Mouse (Mus musculus): ENCODE measurements around the gene Peak1.

- TF ChIP-seq CTCF (conservative IDR thresholded peaks at IDR 0.05; ENCODE audit: low read length): no peak
- no peak for TF ChIP-seq NANOG (IDR thresholded peaks at IDR 0.05; ENCODE audit: borderline replicate concordance, low read length)
These were observed 62.7 kb downstream of the Peak1 start for GRCm38 (mm10) chr9:56355186-56355585.

All from E14TG2a.4 (cell line).